Mouse (Mus musculus) bone marrow, adult 2 months (tissue): Measurements from ENCODE around the gene Klf16. TPM values are rescaled to one million over a fixed set of nuclear protein-coding genes. Genes with fewer than 3 reads are reported as not detected.

ENCODE experiments used
- H3K27ac ChIP-seq: fragments of 200-500 bp; 2 replicates; pipeline ENCODE4 v1.5.1; 2012; ENCODE audit warnings: low read depth, mild to moderate bottlenecking, control low read depth, inconsistent platforms, low read length; ENCODE audit not compliant: control insufficient read depth, poor library complexity, insufficient read depth
- H3K4me1 ChIP-seq: fragments of 200-500 bp; 2 replicates; pipeline ENCODE4 v1.6.1; 2011; ENCODE audit warnings: low read length; ENCODE audit not compliant: control insufficient read depth, insufficient read depth
- H3K4me3 ChIP-seq: fragments of 200-500 bp; replicated peaks from 2 replicates; pipeline ENCODE3; 2011; ENCODE audit warnings: mild to moderate bottlenecking, low read depth, low read length, control low read depth; ENCODE audit not compliant: control insufficient read depth
- CTCF ChIP-seq: fragments of 200-500 bp; IDR thresholded peaks from 2 replicates; pipeline ENCODE4 v1.5.1; 2011; ENCODE audit warnings: low read length, control low read depth; ENCODE audit not compliant: control insufficient read depth, insufficient read depth
- POLR2A ChIP-seq: fragments of 200-500 bp; IDR thresholded peaks from 2 replicates; pipeline ENCODE4 v1.6.1; 2011; ENCODE audit warnings: low read depth, mild to moderate bottlenecking, control low read depth, low read length, borderline replicate concordance; ENCODE audit not compliant: control insufficient read depth
- WGBS: fragments of 180-500 bp; shearing (Covaris S2); methylation state at CpG from one replicate; pipeline ENCODE4 v1.1.7; 2018; 5-methylcytosine and 5-hydroxymethylcytosine counted together
- polyA plus RNA-seq: library from polyadenylated mRNA; stranded (reverse); fragments of >200 nt; gene quantifications from 2 replicates; pipeline ENCODE4 v1.2.4, GENCODE M21; 2011; ENCODE audit warnings: low replicate concordance; ENCODE audit not compliant: missing spikeins, insufficient read depth, insufficient read length

The Klf16 gene
- polyA plus RNA-seq, 1 experiment: 18.6 TPM

- Histone ChIP-seq H3K27ac (no peak overlapping the region), H3K4me1 (peaks cover 2% of the 10 kb centered on the region; the same call in 1 of the 2 replicates), H3K4me3 (no peak overlapping the region)
- TF ChIP-seq POLR2A: no peak
- no peak for TF ChIP-seq CTCF
- 73% methylated on average over 12 of the region's 12 CpGs for WGBS
Observed at GRCm38 (mm10) chr10:80584642-80585552, 7.8 kb upstream of the Klf16 start.

- Histone ChIP-seq H3K4me1 (peaks cover 2% of the 10 kb centered on the region), H3K4me3 (no peak overlapping the region), H3K27ac (no peak overlapping the region)
- no peak for TF ChIP-seq POLR2A
- TF ChIP-seq CTCF: no peak
- WGBS: 67% methylated on average over 12 of the region's 12 CpGs
Observed at GRCm38 (mm10) chr10:80584045-80584488, 6.9 kb upstream of the Klf16 start.

- Histone ChIP-seq H3K4me1 (peaks cover 5% of the 10 kb centered on the region), H3K4me3 (no peak overlapping the region), H3K27ac (no peak overlapping the region)
- TF ChIP-seq CTCF: no peak
- no peak for TF ChIP-seq POLR2A
- WGBS: 74% methylated on average over 5 of the region's 5 CpGs
Observed at GRCm38 (mm10) chr10:80583047-80583446, 5.9 kb upstream of the Klf16 start.

GRCm38 (mm10) chr10:80578911-80579310, 1.8 kb upstream of the Klf16 start:
- peak; percentile 77 for TF ChIP-seq CTCF
- no peak for TF ChIP-seq POLR2A
- Histone ChIP-seq H3K27ac (peak overlapping the region; percentile 62), H3K4me3 (peak overlapping the region; percentile 49), H3K4me1 (peaks cover 7% of the 10 kb centered on the region)
- 3% methylated on average over 8 of the region's 8 CpGs for WGBS

- TF ChIP-seq POLR2A (peak; percentile 52; the same call in 1 of the 2 replicates), CTCF (peak; percentile 80)
- Histone ChIP-seq H3K4me3 (peak overlapping the region; percentile 89), H3K4me1 (peaks cover 10% of the 10 kb centered on the region), H3K27ac (peak overlapping the region; percentile 62)
- under 1% methylated on average over 29 of the region's 29 CpGs for WGBS
Observed at GRCm38 (mm10) chr10:80578131-80578750, 1.1 kb upstream of the Klf16 start.

GRCm38 (mm10) chr10:80576351-80577194, 548 bp downstream of the Klf16 start:
- peaks cover 13% of the 10 kb centered on the region for H3K4me1 ChIP-seq
- WGBS: under 1% methylated on average over 84 of the region's 96 CpGs
- peak overlapping the region; percentile 93 for H3K27ac ChIP-seq
- no peak for TF ChIP-seq POLR2A
- TF ChIP-seq CTCF: no peak
- peak overlapping the region; percentile 89 for H3K4me3 ChIP-seq

GRCm38 (mm10) chr10:80575925-80576324, 1.2 kb downstream of the Klf16 start:
- peak overlapping the region; percentile 86 for H3K4me3 ChIP-seq
- H3K4me1 ChIP-seq: peaks cover 15% of the 10 kb centered on the region
- no peak overlapping the region; the same call in 1 of the 2 replicates for H3K27ac ChIP-seq
- WGBS: 11% methylated on average over 17 of the region's 17 CpGs
- TF ChIP-seq POLR2A (no peak), CTCF (no peak)

GRCm38 (mm10) chr10:80574896-80575295, 2.2 kb downstream of the Klf16 start:
- TF ChIP-seq POLR2A: no peak
- no peak for TF ChIP-seq CTCF
- H3K4me1 ChIP-seq: peaks cover 17% of the 10 kb centered on the region
- no peak overlapping the region for H3K4me3 ChIP-seq
- 71% methylated on average over 3 of the region's 3 CpGs for WGBS
- H3K27ac ChIP-seq: no peak overlapping the region
